Mouse (Mus musculus): ENCODE measurements around the gene Abhd11.
"Not testable (repeated sequence)": the region's sequence is repeated elsewhere in the genome, so short reads cannot be mapped to it uniquely, and the experiment has no call there.

The Abhd11 gene

GRCm38 (mm10) chr5:135023344-135024173 lies 14.6 kb downstream of the Abhd11 start, which contains the start of gene Stx1a:
Gene Stx1a, plus strand, starts transcription at chr5:135023482.
- DNase-seq (ENCODE audit: low spot score): peak; percentile 95

DNA sequence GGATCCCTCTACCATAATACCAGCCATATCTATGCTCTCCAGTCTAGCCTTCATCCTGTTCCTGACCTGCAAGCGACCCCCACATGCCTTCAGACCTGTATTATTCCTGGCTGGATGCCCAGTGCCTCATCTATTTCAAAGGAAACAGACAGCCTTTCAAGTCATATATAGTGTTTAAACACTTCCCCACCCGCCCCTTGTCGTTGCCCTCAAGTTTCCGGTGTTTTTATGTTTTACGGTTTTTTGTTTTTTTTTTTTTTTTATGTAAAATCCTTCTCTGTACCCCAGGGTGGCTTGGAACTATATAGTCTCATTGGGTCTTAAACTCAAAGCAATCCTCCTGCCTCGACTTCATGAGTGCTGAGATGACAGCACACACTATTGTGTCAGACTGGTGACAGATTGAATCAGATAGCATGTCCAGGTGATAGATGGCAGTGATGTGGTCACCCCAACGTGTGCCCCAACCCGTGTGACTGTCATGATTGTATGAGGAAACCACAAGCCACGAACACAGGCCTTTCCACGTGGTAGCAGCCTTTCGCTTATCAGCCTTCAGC lies 15.8 kb downstream of the Abhd11 start:
- no peak for DNase-seq (ENCODE audit: low spot score)

- peak; percentile 52 for DNase-seq (ENCODE audit: low spot score)
Observed at GRCm38 (mm10) chr5:135025899-135026298, 16.9 kb downstream of the Abhd11 start.

DNA sequence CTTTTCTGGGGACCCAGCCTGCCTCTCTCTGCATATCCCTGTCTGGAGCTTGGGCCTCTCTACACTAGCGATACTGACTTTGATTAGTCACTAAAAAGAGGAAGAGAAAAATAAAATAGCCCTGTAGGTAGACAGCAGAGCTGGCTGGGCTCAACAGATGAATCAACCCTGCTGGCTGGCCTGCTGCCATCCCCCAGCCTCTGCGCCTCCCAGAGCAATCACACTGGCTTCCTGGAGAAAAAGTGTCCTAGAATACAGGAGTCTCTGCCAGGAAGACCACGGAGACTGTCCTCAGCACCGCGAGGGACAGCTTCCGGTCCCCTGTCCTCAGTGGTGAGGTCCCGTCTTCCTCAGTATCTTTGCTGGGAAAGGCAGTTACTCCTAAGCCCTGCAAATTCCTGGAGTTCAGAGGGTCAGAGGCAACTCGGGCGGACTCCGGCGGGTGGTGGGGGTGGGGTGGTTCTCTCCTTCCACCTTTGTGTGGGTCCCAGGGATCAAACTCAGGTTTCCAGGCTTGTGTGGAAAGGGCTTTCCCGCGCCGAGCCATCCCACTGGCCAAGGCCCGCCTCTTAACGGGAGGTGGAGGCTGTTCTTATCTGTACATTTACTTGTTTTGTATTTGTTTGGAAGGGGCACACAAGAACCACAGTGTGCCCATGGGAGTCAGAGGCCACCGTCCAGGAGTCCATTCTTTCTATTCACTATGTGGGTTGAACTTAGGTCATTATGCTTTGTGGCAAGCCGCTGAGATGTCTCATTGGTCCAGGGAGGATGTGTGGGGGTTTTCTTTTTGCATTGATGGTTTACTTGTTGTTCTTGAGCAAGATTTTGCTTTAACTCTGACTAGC lies 20.3 kb downstream of the Abhd11 start:
- DNase-seq (ENCODE audit: low spot score): no peak

- no peak for DNase-seq (ENCODE audit: low spot score)
Observed at GRCm38 (mm10) chr5:135032581-135032980, 23.6 kb downstream of the Abhd11 start.

DNA sequence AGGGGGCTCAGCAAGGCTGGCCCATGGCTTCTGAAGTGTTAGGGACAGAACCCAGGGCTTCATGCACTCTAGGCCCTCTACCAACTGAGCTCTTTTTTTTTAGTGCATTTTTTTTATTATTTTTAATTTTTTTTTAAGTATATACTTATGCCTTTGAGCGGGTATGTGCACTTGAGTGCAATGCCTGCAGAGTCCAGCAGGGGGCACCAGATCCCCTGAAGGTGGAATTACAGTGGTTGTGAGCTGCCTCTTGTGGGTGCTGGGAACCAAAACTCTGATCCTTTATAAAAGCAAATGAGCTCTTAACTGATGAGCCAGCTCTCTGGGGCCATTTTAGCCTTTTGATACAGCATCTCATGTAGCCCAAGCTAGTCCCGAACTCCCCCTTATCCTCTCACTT lies 25.6 kb downstream of the Abhd11 start:
- DNase-seq (ENCODE audit: low spot score): no peak

GRCm38 (mm10) chr5:135035608-135036359 lies 26.8 kb downstream of the Abhd11 start:
- no peak for DNase-seq (ENCODE audit: low spot score)

DNA sequence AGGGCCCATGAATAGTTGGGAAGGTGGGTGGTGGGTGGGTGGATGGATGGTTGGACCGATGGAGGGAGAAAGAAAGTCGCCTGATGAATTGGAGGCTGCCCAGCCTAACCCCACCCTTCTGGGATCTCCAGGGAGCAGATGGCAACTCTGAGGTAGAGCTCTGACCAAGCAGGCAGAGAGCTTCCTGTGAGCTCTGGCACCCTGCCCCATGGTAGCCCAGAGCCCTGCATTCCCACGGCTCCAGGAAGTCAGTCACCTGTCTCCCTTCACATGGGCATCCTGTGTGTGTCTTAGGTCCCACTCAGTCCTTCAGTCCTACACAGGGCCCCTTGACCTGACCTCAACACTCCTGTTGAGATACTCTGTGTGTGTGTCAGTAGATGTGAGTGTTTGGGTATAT lies 29.0 kb downstream of the Abhd11 start:
- DNase-seq (ENCODE audit: low spot score): no peak

DNA sequence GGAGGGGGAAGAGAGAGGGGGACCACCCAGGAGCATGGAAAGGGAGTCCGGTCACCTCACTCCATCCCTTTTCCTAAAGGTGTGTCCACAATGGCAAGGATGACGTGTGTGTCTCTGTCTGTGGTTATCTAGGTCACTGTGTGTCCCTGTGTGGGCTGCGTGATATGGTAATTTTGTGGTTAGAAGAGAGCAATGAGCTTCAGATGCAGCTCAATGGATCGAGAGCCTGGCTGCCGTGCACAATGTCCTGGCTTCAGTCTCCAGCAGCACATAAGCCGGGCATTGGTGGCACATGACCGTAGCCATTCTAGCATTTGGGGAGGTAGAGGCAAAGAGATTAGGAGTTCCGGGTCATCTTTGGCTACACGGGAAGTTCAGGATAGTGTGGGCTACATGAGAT lies 30.6 kb downstream of the Abhd11 start:
- DNase-seq (ENCODE audit: low spot score): no peak

DNA sequence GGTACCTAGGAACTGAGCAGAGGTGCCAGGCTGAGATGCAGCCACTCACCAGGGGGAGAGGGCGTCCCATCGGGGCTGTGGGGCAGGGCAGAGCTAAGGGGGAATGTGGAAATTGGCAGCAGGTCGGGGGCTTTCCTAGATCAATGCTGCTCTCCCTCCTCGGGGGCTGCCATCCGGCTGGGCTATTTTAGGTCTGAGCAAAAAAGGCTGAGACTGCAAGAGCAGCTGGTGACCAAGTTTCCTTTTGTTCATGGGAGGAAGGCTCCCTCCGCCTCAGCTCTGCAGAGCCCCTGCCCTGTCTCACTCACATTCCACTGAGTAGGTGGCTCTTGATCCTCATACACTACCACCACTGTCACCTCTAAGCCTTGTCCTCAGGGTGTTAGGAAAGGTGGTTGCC lies 31.1 kb downstream of the Abhd11 start:
- no peak for DNase-seq (ENCODE audit: low spot score)

DNA sequence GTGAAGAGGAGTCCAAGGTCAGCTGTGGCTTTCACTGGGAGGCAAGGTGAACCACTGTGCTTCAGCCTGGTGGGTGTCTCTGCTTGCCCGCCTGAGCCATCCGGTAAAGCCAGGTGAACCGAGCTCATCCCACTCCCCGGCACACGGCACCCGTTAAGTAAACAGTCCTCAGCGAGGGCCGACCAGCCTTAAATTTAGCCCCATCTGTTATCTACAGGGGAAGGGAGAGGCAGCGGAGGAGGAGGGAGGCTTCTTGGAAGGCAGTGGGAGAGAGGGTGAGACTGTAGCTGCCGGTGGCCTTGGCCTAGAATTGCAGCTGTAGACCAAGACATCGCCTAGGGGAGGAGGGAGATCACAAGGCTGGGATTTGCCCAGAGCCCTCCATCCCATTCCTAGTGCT lies 31.8 kb downstream of the Abhd11 start:
- DNase-seq (ENCODE audit: low spot score): no peak

DNA sequence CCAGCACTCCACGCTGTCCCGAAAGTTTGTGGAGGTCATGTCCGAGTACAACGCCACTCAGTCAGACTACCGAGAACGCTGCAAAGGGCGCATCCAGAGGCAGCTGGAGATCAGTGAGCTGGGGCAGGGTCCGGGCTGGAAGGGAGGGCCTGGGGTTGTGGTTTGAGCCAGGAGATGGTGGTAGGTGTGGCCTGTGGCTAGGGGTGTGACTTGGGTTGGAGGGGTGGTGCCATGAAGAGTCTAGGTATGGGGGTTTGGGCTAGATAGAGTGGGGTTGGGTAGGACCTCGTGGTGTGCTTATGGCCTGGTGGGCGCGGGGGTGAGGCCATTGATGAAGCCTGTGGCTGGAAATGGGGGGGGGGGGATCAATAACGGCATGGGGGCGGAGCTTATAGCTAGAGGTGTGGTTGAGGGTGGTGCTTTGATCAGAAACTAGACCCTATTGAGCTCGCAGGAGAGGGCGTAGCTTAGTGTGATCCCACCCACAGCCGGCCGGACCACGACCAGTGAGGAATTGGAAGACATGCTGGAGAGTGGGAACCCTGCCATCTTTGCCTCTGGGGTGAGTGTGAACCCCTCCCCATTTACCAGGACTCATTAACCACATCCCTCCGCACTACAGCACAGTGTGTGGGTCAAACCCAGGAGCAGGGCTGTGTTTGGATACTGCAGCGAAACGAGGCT lies 33.3 kb downstream of the Abhd11 start:
- peak; percentile 55 for DNase-seq (ENCODE audit: low spot score)

GRCm38 (mm10) chr5:135044575-135044974 lies 35.6 kb downstream of the Abhd11 start:
- no peak for DNase-seq (ENCODE audit: low spot score)

GRCm38 (mm10) chr5:135048539-135048938 lies 39.6 kb downstream of the Abhd11 start:
- no peak for DNase-seq (ENCODE audit: low spot score)

DNA sequence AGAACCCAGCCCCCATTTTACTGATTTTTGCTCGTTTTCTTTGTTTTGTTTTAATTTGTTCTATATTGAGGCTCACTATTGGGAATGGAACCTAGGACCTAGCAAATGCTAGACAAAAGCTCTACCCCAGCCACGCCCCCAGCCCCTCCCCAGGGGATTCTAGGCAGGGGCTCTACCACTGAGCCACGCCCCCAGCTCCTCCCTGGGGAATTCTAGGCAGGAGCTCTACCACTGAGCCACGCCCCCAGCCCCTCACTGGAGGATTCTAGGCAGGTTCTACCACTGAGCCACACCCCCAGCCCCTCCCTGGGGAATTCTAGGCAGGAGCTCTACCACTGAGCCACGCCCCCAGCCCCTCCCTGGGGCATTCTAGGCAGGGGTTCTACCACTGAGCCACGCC lies 40.3 kb downstream of the Abhd11 start:
- not testable (repeated sequence) for DNase-seq (ENCODE audit: low spot score)

DNA sequence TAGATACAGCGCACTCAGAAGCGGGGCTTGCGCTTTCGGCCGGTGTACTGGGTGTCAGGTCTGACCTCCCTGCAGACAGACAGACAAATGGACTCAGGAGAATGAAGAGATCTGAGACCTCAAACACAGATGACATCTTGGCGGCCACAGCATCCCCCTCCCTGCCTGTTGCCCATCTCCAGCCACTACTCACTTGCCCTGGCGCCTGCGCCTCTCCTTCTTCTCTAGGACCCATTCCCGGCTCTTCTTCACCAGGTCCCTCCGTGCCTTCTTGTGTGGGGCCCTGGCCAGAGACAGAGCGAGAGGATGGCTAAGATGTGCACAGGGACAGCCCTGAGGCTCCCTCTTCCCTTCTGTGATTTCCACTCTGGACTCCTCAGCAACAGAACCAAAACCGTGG lies 44.4 kb downstream of the Abhd11 start:
- no peak for DNase-seq (ENCODE audit: low spot score)
